Mouse (Mus musculus) ovary, adult 2 months (tissue): Measurements from ENCODE around the gene Ndufb8. TPM values are rescaled to one million over a fixed set of nuclear protein-coding genes. Genes with fewer than 3 reads are reported as not detected.

Experiments
- polyA plus RNA-seq: library from polyadenylated mRNA; depleted of rRNA; stranded (reverse); fragments of >200 nt; gene quantifications from 2 replicates; pipeline ENCODE4 v1.2.3, GENCODE M21; 2012; rRNA removed

Gene Ndufb8
- 720 and 836 TPM in 2 replicates for polyA plus RNA-seq

DNA sequence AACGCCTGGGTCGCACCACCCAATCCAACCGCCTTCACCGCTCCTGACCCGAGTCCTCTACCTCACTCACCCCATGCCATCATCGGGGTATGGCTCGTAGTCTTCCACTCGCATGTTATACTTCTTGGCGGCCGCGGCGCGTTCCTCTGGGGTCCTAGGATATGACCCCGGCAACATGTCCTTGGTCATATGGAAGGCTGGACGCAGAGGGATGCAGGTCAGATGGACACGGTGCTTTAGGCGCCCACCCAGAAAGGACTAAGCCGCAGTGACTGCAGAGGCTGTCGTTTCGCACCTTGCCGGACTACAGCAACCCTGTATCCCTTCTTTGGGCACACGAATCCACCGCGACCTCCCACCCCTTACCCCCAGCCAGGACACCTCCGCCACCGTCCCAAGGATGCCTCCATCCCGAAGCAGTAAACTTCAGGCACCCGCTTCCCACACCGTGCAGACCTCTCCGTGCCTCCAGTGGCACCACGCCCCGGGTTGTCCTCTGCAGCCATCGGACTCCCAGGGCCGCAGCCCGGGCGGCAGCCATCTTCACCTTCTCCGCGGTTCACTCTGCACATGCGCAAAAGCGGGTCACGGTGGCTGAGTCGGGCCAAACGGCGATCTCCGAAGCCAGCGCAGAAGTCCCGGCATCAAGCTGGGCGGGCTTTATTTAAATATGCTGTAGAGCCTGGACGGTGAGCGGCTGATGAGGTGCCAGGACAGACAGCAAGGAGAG, at the start of gene Ndufb8:
Gene Ndufb8 (minus strand): TSS at position 580 of the 730 bp plus-strand sequence.

GRCm38 (mm10) chr19:44562652-44563206, 7.5 kb upstream of the Ndufb8 start, which contains the start of gene Hif1an:
Hif1an (plus strand) TSS chr19:44562850.

GRCm38 (mm10) chr19:44552731-44553130, 2.5 kb downstream of the Ndufb8 start, which contains the start of gene Gm20538:
Gm20538 (minus strand) TSS chr19:44552831.

DNA sequence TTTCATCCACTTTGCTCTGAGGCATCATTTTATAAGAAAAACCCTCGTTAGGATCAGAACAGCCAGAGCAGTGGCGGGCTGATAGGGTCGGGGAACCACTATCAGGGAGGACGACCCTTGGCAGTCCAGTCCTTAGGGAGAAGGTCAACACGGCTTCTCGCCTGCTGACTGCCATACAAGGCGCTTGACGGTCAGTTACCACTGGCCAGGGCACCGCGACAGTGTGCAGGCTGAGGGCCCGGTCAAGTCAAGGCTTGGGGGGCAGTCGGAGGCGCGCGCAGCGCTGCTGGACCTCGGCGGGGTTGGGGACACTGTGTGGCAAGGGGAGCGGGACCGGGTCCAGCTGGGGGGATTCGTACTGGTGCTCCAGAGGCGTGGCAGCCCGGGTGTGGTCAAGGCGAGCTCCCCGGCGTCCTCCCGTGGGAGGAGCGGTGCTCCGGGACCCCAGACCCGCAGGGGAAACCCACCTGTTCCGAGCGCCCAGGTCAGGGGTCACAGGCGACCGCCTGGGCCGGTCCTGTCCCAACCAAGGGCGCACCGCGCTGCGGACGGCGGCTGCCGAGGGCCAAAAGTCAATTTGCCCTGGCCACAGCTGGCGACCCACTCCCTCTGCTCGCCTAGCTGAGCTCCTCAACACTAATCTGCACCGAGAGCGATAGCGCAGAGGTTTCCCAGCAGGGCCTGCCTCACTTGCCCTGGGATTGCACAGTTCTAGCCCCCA, 9.8 kb downstream of the Ndufb8 start, which contains the start of gene Sec31b:
Gene Sec31b (minus strand): TSS at position 544 of the 721 bp plus-strand sequence.

Other genes starting within 250 kb of the Ndufb8 start
- gene Scd4, start 222.3 kb downstream of the Ndufb8 start, polyA plus RNA-seq = 0.41 and 0.50 TPM in 2 replicates
- gene Scd1, start 147.6 kb downstream of the Ndufb8 start, polyA plus RNA-seq = 573 and 655 TPM in 2 replicates
- 0.19 TPM in 1 of 2 replicates, not detected in the other for gene Wnt8b, start 62.0 kb downstream of the Ndufb8 start, polyA plus RNA-seq
- gene Sec31b, start 9.6 kb downstream of the Ndufb8 start, polyA plus RNA-seq = 15.8 and 17.2 TPM in 2 replicates
- gene Gm20538, start 2.6 kb downstream of the Ndufb8 start, polyA plus RNA-seq = not detected in 2 replicates
- 18.9 and 20.0 TPM in 2 replicates for gene Hif1an, start 7.4 kb upstream of the Ndufb8 start, polyA plus RNA-seq
- 6.1 and 7.1 TPM in 2 replicates for gene Pax2, start 200.6 kb upstream of the Ndufb8 start, polyA plus RNA-seq